Mouse (Mus musculus) olfactory bulb, adult 2 months (tissue): ENCODE results near the gene Tbcc. TPM values are rescaled to one million over a fixed set of nuclear protein-coding genes. Genes with fewer than 3 reads are reported as not detected.

ENCODE experiments used
- H3K27ac ChIP-seq: fragments of 200-500 bp; 2 replicates; pipeline ENCODE4 v1.5.1; 2012; ENCODE audit warnings: low read depth, low read length; ENCODE audit not compliant: insufficient read depth
- H3K4me1 ChIP-seq: fragments of 200-500 bp; 2 replicates; pipeline ENCODE4 v1.6.1; 2012; ENCODE audit warnings: low read length; ENCODE audit not compliant: control insufficient read depth, insufficient read depth
- H3K4me3 ChIP-seq: fragments of 200-500 bp; 2 replicates; pipeline ENCODE4 v1.5.1; 2012; ENCODE audit warnings: mild to moderate bottlenecking, low read depth, low read length, moderate library complexity; ENCODE audit not compliant: insufficient read depth
- CTCF ChIP-seq: fragments of 200-500 bp; IDR thresholded peaks from 2 replicates; pipeline ENCODE4 v1.5.1; 2012; ENCODE audit warnings: low read depth, mild to moderate bottlenecking, low read length, moderate library complexity; ENCODE audit not compliant: insufficient read depth
- POLR2A ChIP-seq: fragments of 200-500 bp; IDR thresholded peaks from 2 replicates; pipeline ENCODE4 v1.6.1; 2012; ENCODE audit warnings: mild to moderate bottlenecking, low read depth, low read length, moderate library complexity; ENCODE audit not compliant: insufficient read depth
- WGBS: fragments of 180-500 bp; shearing (Covaris S2); methylation state at CpG from one replicate; pipeline ENCODE4 v1.1.7; 2018; 5-methylcytosine and 5-hydroxymethylcytosine counted together
- polyA plus RNA-seq: library from polyadenylated mRNA; stranded (reverse); fragments of >200 nt; gene quantifications from 2 replicates; pipeline ENCODE4 v1.2.4, GENCODE M21; 2012; ENCODE audit warnings: low replicate concordance; ENCODE audit not compliant: missing spikeins, insufficient read depth, insufficient read length

Gene Tbcc
- polyA plus RNA-seq, 1 experiment, result not detected

DNA sequence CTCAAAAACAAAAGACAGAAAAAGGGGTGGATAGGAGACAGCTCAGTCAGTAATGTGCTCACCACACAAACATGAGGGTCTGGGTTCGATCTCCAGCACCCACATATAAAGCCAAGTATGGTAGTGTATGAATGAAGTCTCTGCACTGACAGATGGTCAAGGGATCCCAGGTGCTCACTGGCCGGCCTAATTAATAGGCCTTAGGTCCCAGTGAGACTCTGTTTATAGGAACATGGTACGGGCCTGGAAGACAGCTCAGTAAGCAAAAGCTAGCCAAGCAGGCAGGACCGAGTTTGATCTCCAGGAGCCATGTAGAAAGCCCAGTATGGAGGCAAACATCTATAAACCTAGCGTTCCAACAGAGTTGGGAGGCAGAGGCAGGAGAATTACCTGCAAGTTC, 13.4 kb upstream of the Tbcc start:
- Histone ChIP-seq H3K27ac (no peak overlapping the region), H3K4me1 (peaks cover 29% of the 10 kb centered on the region), H3K4me3 (no peak overlapping the region)
- WGBS, result 91% methylated on average over 5 of the region's 5 CpGs
- no peak for TF ChIP-seq CTCF
- no peak for TF ChIP-seq POLR2A

DNA sequence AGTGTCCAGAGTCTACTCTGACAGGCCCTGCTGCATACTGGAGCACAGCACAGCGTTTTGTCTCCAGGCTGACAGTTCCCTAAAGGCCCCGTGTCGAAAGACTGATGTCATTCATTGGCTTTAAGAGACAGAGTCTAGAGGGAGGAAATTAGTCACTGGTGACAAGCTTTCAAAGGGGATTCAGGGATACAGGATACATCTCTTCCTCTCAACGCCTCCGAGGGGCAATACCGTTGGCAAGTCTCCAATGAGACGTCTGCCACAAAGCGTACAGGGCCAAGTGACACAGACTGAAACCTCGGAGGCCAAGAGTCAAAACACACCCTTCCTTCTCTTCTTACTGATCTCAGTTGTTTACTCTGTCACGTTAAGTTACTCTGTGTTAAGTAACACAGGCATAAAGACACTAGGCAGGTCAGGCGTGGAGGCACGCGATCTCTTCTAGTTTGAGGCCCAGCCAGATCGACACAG, 10.6 kb upstream of the Tbcc start:
- Histone ChIP-seq H3K4me3 (no peak overlapping the region), H3K27ac (no peak overlapping the region), H3K4me1 (peaks cover 15% of the 10 kb centered on the region)
- no peak for TF ChIP-seq CTCF
- no peak for TF ChIP-seq POLR2A
- 47% methylated on average over 14 of the region's 14 CpGs for WGBS

DNA sequence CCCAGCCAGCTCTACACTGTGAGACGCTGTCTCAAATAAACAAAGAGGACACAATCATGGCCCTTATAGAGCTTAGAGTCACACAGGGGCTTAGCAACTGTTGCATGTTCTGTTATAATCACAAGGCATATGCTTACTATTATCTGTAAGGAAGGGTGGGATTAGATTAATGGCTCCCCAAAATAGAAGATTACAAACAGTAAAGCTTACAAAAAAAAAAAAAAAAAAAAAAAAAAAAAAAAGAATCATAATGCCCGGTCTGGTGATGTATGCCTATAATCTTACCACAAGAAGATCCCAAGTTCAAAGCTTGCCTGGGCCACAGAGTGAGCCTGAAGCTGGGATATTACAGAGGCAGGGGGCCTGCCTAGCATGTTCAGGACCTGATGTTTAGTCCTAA, 10.2 kb upstream of the Tbcc start:
- Histone ChIP-seq H3K4me3 (no peak overlapping the region), H3K4me1 (peaks cover 13% of the 10 kb centered on the region), H3K27ac (no peak overlapping the region)
- no peak for TF ChIP-seq POLR2A
- no peak for TF ChIP-seq CTCF
- WGBS, result 64% methylated on average over 2 of the region's 2 CpGs

DNA sequence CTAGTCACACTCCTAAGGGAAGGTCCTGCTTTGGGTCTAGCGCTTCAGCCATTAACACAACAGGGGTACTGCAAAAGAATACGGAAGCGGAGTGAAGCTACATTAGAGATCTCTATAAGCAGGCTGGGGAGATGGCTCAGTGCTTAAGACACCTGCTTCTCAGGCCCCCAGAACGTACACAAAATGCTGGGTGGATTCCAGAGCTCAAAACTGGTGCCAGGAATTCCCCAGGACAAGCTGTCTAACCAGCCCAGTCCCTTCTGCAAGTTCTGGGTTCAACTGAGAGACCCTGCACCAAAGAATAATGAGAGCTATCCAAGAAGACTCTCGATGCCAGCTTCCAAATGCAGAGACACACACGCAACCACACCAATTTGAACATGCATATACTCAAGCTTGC, 8.8 kb upstream of the Tbcc start:
- 84% methylated on average over 6 of the region's 6 CpGs for WGBS
- H3K4me1 ChIP-seq, result peaks cover 19% of the 10 kb centered on the region
- H3K27ac ChIP-seq, result no peak overlapping the region
- TF ChIP-seq POLR2A (no peak), CTCF (no peak)
- H3K4me3 ChIP-seq, result no peak overlapping the region

DNA sequence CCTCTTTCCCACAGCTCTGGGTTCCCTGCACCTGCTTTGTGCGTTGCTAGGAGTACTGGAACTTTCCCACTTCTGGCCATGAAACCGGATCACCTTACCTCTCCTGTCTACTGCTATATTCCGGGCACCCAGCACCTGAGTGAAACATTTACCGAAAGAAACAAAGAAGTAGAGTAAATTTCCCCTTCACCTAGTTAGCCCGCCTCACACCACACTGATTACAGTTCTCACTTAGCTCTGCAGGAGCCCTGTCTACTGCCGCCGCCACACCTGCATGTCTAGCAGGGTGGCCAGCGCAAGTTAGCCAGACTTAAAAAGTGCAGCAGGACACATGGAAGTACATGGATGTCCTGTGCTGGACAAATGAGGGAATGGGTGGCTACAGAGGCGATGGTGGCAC, 7.4 kb upstream of the Tbcc start:
- H3K27ac ChIP-seq, result no peak overlapping the region
- WGBS, result 90% methylated on average over 9 of the region's 9 CpGs
- TF ChIP-seq CTCF (no peak), POLR2A (no peak)
- peaks cover 23% of the 10 kb centered on the region for H3K4me1 ChIP-seq
- H3K4me3 ChIP-seq, result no peak overlapping the region

DNA sequence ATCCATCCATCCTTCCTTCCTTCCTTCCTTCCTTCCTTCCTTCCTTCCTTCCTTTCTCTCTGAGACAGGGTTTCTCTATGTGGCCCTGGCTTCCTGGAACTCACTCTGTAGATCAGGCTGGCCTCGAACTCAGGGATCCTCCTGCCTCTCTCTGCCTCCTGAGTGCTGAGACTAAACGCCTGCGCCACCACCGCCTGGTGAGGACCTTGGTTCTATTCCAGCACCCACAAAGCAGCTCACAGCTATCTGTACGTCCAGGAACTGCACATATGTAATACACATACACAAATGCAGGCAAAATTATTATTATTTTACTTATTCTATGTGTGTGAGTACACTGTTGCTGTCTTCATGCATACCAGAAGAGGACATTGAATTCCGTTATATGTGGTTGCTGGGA, 5.7 kb upstream of the Tbcc start:
- TF ChIP-seq POLR2A (no peak), CTCF (no peak)
- no peak overlapping the region for H3K27ac ChIP-seq
- WGBS, result 93% methylated on average over 6 of the region's 6 CpGs
- peaks cover 23% of the 10 kb centered on the region for H3K4me1 ChIP-seq
- H3K4me3 ChIP-seq, result no peak overlapping the region

DNA sequence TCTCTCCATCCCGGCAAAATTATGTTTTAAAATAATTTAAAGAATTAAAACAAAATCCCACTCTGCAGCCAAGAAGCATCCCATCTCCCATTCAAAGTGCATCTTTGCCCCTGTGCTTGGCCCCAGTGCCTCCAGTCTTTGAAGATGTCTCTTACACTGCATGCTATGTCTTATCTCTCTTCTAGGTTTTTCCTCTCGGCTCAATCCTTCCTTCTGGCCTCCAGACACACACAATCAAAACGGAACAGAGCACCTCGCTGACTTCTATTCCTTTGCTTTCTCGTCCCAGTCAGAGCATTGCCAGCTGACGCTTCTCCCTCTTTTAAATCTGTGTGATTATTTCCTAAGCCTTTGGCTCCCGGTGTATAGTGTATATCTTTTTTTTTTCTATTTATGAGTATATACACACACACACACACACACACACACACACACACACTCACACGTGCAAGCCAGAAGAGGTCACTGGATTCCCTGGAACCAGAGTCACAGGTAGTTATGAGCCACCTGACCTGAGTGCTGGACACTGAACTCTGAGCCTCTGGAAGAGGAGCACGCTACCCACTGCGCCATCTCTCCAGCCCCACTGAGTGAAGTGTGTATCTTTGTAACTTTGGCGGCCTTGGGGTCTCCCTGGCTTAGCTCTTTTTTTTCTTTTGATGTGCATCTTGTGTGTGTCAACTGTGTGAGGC, 5.1 kb upstream of the Tbcc start:
- peaks cover 19% of the 10 kb centered on the region for H3K4me1 ChIP-seq
- no peak overlapping the region for H3K27ac ChIP-seq
- H3K4me3 ChIP-seq, result no peak overlapping the region
- no peak for TF ChIP-seq CTCF
- TF ChIP-seq POLR2A, result no peak
- 83% methylated on average over 11 of the region's 11 CpGs for WGBS

DNA sequence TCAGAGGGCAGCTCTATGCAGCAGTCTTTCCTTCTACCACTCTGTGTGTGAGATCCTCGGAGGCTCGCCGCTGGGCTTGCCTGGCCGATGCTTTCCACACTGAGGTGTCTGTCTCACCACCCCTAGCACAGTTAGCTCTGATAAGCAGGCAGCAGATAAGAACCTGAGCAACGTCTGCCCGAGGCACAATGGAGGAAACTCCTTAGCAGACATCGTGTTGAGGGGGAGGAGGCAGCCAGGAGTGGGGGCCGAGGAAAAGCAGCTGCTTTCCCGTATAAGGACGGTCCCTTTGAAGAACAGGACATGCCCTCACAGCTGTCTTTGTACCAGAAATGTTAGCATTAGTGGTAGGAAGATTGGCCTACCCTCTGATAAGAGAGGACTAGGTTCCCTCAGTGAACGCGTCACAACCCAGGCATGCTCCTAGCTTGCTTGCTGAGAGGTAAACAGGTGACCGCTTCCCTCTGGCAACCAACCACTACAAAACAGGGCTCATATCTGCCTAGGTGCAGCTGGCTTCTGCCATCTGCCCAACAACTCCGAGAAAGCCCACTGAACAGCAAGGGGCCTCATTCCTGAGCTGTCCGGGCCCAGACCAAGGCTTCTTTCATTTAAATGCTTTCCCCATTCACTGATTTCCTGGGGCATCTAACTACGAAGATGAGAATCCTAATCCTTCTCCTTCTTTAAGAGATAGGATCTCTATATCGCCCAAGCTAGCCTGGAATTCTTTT, 4.4 kb upstream of the Tbcc start:
- TF ChIP-seq CTCF (no peak), POLR2A (no peak)
- WGBS, result 53% methylated on average over 17 of the region's 17 CpGs
- H3K4me1 ChIP-seq, result peaks cover 19% of the 10 kb centered on the region
- H3K4me3 ChIP-seq, result no peak overlapping the region
- H3K27ac ChIP-seq, result no peak overlapping the region

DNA sequence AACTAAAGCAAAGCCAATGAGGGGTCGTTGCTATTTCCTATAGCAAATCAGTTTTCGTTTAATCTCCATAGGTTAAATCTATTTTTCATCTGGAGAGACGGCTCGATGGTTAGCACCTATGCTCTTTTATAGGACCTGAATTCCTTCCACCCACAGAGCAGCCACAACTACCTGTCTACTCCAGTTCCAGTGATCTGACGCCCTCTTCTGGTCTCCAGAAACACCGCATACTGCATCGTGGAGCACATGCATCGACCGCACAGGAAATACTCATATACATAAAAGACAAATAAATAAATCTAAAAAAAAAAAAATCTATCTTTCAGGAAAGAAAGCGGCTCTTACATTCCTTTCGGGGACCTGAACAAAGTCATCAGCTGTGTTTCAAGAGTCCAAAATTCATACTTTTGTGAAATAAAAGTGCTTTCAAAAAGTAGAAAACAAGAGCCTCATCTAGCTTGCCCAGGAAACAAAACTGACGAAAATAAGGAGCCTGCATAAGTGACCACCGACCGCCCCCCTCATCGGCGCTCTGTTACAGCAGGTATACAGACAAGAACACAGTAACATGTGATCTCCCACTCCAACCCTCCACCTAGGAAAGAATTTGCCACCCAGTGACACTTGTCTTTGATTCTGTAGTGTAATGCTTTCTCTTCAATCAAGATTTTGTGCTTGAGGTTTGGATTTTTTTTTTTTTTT, 1.8 kb upstream of the Tbcc start:
- peaks cover 18% of the 10 kb centered on the region for H3K4me1 ChIP-seq
- 22% methylated on average over 16 of the region's 16 CpGs for WGBS
- TF ChIP-seq POLR2A, result no peak
- no peak for TF ChIP-seq CTCF
- H3K27ac ChIP-seq, result peak overlapping the region; percentile 91
- H3K4me3 ChIP-seq, result peak overlapping the region; percentile 22; the same call in 1 of the 2 replicates
